Mouse (Mus musculus) midbrain, embryonic 15.5 days (tissue): Measurements from ENCODE around the gene Slx1b. TPM values are rescaled to one million over a fixed set of nuclear protein-coding genes. Genes with fewer than 3 reads are reported as not detected.
A peak's percentile ranks its signal among the peaks of the same experiment; 100 is the strongest.

Experiments used
- ATAC-seq: fragments of 200-750 bp; cut with Nextera tagmentation; replicated peaks from 2 replicates; pipeline ENCODE4 v1.8.0; 2017; ENCODE audit warnings: moderate TSS enrichment
- H3K27ac ChIP-seq: fragments of 300-500 bp; sonication (generic); 2 replicates; pipeline ENCODE4 v1.5.1; 2015; ENCODE audit warnings: mild to moderate bottlenecking, inconsistent platforms
- H3K27me3 ChIP-seq: fragments of 300-500 bp; sonication (generic); replicated peaks from 2 replicates; pipeline ENCODE4 v1.6.1; 2015; ENCODE audit warnings: inconsistent platforms
- H3K36me3 ChIP-seq: fragments of 300-500 bp; sonication (generic); replicated peaks from 2 replicates; pipeline ENCODE4 v1.6.1; 2015; ENCODE audit warnings: inconsistent platforms
- H3K4me1 ChIP-seq: fragments of 300-500 bp; sonication (generic); 2 replicates; pipeline ENCODE4 v1.6.1; 2015; ENCODE audit warnings: inconsistent platforms
- H3K4me2 ChIP-seq: fragments of 300-500 bp; sonication (generic); 2 replicates; pipeline ENCODE4 v1.6.1; 2015; ENCODE audit warnings: inconsistent platforms, mild to moderate bottlenecking, moderate library complexity
- H3K4me3 ChIP-seq: fragments of 300-500 bp; sonication (generic); 2 replicates; pipeline ENCODE4 v1.5.1; 2015; ENCODE audit warnings: mild to moderate bottlenecking, inconsistent platforms
- H3K9ac ChIP-seq: fragments of 300-500 bp; sonication (generic); 2 replicates; pipeline ENCODE4 v1.6.1; 2015; ENCODE audit warnings: mild to moderate bottlenecking, inconsistent platforms
- H3K9me3 ChIP-seq: fragments of 300-500 bp; sonication (generic); 2 replicates; pipeline ENCODE4 v1.6.1; 2016; ENCODE audit warnings: inconsistent platforms
- WGBS: fragments of 180-500 bp; shearing (Covaris S2); methylation state at CpG from one replicate; pipeline ENCODE4 v1.1.7; 2015; ENCODE audit warnings: mixed read lengths; 5-methylcytosine and 5-hydroxymethylcytosine counted together
- polyA plus RNA-seq: library from polyadenylated mRNA; unstranded; fragments of >200 nt; fragmentation: Nextera tagmentation; extraction: Ambion mirVana; gene quantifications from 2 replicates; pipeline ENCODE4 v1.2.1, GENCODE M21; 2015

Slx1b gene
- polyA plus RNA-seq, 1 experiment from 2014 or later = 20.9 TPM

- WGBS = 0% methylated on average over 11 of the region's 11 CpGs
- Histone ChIP-seq H3K27ac (no peak overlapping the region), H3K4me3 (0 out of 2 replicates have a peak overlapping the region, but pooled peaks have one; percentile 13), H3K36me3 (peaks cover 13% of the 10 kb centered on the region), H3K4me2 (peak overlapping the region; percentile 31), H3K9ac (peak overlapping the region; percentile 23; the same call in 1 of the 2 replicates), H3K27me3 (no peaks in the 10 kb centered on the region), H3K9me3 (no peaks in the 10 kb centered on the region), H3K4me1 (peaks cover 57% of the 10 kb centered on the region)
- ATAC-seq = 0 out of 2 replicates have a peak, but pooled peaks have one; percentile 7
These were observed 5.5 kb upstream of the Slx1b start for GRCm38 (mm10) chr7:126701070-126701469.

GRCm38 (mm10) chr7:126700063-126701015, 4.8 kb upstream of the Slx1b start:
- 86% methylated on average over 25 of the region's 25 CpGs for WGBS
- peaks cover 56% of the 10 kb centered on the region for H3K4me1 ChIP-seq
- H3K27ac ChIP-seq = no peak overlapping the region

DNA sequence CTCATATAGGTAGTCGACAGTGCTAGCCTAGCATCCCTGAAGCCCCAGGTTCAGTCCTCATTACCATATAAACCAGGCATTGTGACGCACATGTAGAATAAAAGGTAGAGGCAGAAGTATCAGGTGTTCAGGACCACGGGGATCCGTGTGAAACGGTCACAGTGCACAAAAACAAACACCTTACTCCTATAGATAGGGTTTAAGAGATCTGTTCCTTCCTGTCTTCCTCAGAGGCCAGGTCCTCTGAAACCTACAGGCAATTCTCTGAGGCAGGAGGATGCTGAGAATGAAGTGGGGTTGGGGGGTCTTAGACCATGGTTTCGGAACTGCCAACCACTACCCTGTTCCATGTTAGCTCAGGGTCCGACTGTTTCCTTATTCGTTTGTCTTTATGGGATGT, 2.3 kb upstream of the Slx1b start:
- no peaks in the 10 kb centered on the region for H3K27me3 ChIP-seq
- H3K9me3 ChIP-seq = no peaks in the 10 kb centered on the region
- peaks cover 13% of the 10 kb centered on the region for H3K36me3 ChIP-seq
- no peak overlapping the region for H3K27ac ChIP-seq
- H3K4me1 ChIP-seq = peaks cover 56% of the 10 kb centered on the region
- no peak for ATAC-seq
- H3K4me3 ChIP-seq = no peak overlapping the region
- no peak overlapping the region for H3K9ac ChIP-seq
- no peak overlapping the region for H3K4me2 ChIP-seq
- WGBS = 93% methylated on average over 8 of the region's 8 CpGs

More at GRCm38 (mm10) chr7:126700063-126701015, 4.8 kb upstream of the Slx1b start:
- ATAC-seq = no peak
- Histone ChIP-seq H3K9me3 (no peaks in the 10 kb centered on the region), H3K36me3 (peaks cover 13% of the 10 kb centered on the region), H3K27me3 (no peaks in the 10 kb centered on the region), H3K4me3 (no peak overlapping the region), H3K4me2 (peak overlapping the region; percentile 31; the same call in 1 of the 2 replicates), H3K9ac (no peak overlapping the region)

- Histone ChIP-seq H3K4me3 (peak overlapping the region; percentile 81), H3K27ac (no peak overlapping the region), H3K4me1 (peaks cover 52% of the 10 kb centered on the region), H3K9ac (peak overlapping the region; percentile 69), H3K9me3 (no peaks in the 10 kb centered on the region), H3K36me3 (peaks cover 13% of the 10 kb centered on the region), H3K4me2 (peak overlapping the region; percentile 89), H3K27me3 (no peaks in the 10 kb centered on the region)
- 68% methylated on average over 3 of the region's 3 CpGs for WGBS
- no peak for ATAC-seq
These were observed 1.3 kb upstream of the Slx1b start for GRCm38 (mm10) chr7:126696886-126697285.

DNA sequence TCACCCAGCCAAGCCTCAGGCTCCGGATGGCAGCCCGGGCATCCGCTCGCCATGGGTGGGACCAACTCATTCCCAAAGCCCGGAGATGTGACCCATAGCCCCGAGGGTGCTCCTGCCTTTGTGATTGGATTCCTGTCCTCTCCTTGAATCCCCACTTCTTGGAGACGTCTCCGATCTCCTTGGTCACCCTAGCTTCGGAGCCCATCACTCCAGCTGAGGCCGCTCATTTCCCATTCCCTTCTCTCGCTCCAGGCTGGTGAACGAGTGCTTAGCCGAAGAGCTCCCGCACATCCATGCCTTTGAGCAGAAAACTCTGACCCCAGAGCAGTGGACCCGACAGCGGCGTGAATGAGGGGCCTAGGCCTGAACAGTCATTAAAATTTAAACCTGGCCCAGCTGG, 719 bp upstream of the Slx1b start:
- Histone ChIP-seq H3K4me3 (peak overlapping the region; percentile 81), H3K9ac (peak overlapping the region; percentile 69), H3K4me1 (peaks cover 46% of the 10 kb centered on the region), H3K27ac (peak overlapping the region; percentile 78), H3K27me3 (no peaks in the 10 kb centered on the region), H3K9me3 (no peaks in the 10 kb centered on the region), H3K4me2 (peak overlapping the region; percentile 89), H3K36me3 (peaks cover 13% of the 10 kb centered on the region)
- ATAC-seq = no peak
- WGBS = 2% methylated on average over 17 of the region's 17 CpGs

GRCm38 (mm10) chr7:126695210-126695611, 373 bp downstream of the Slx1b start, which contains the start of gene Bola2:
TSS of gene Bola2 (plus strand) at chr7:126695401.
- peak; percentile 35 for ATAC-seq
- Histone ChIP-seq H3K9ac (peak within 1 kb of the TSS; percentile 77), H3K36me3 (peaks cover 12% of the 10 kb centered on the region), H3K27ac (peak within 1 kb of the TSS; percentile 91), H3K27me3 (no peaks in the 10 kb centered on the region), H3K4me1 (peaks cover 36% of the 10 kb centered on the region), H3K4me2 (peak within 1 kb of the TSS; percentile 89), H3K4me3 (peak within 1 kb of the TSS; percentile 81), H3K9me3 (no peaks in the 10 kb centered on the region)
- WGBS = under 1% methylated on average over 31 of the region's 31 CpGs

DNA sequence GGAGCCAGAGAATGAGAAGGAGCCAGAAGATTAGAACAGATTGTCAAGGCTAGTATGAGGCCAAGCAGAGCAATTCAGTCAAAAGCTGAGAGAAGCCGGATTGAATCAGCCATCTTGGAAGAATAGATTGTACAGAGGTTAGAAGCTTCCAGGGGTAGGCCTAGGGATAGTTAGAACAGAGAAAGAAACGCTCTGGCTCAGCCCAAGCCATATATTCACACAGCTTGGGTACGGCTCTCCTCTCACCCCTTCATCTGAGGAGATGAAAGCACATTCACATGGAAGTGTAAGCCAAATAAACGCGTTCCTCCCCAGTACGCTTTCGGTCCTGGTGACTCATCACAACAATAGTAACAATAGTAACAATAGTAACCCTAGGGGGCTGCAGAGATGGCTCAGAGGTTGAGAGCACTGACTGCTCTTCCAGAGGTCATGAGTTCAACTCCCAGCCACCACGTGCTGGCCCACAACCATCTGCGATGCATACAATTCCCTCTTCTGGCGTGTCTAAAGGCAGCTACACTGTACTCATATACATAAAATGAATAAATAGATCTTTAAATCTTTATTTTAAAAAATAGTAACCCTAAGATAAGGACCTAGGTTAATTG, 1.0 kb downstream of the Slx1b start:
- WGBS = 23% methylated on average over 10 of the region's 10 CpGs
- H3K4me2 ChIP-seq = peak overlapping the region; percentile 67
- H3K9me3 ChIP-seq = no peaks in the 10 kb centered on the region
- ATAC-seq = no peak
- peaks cover 36% of the 10 kb centered on the region for H3K4me1 ChIP-seq
- H3K4me3 ChIP-seq = peak overlapping the region; percentile 81
- peak overlapping the region; percentile 91; the same call in 1 of the 2 replicates for H3K27ac ChIP-seq
- H3K36me3 ChIP-seq = peaks cover 10% of the 10 kb centered on the region; the same call in 1 of the 2 replicates
- no peaks in the 10 kb centered on the region for H3K27me3 ChIP-seq
- peak overlapping the region; percentile 77 for H3K9ac ChIP-seq

DNA sequence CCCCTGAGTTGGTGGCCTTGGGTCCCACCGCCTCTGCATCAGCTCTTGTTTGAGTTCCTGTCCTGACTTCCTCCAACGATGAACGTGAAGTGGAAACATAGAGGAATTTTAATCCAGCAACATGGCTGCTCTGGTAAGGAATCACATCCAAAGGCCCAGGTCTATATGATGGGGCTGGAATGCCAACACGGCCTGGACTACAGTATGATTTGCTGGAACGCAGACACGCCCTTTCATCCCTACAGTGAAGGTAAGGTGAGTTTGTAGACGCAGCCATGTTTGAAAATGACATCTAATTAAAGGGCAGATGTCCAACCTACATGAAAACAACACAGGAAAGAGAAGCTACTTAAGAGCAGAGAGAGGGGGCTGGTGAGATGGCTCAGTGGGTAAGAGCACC, 1.8 kb downstream of the Slx1b start:
- Histone ChIP-seq H3K36me3 (peaks cover 8% of the 10 kb centered on the region; the same call in 1 of the 2 replicates), H3K4me3 (0 out of 2 replicates have a peak overlapping the region, but pooled peaks have one; percentile 2), H3K9ac (no peak overlapping the region), H3K4me2 (peak overlapping the region; percentile 67; the same call in 1 of the 2 replicates), H3K27me3 (no peaks in the 10 kb centered on the region), H3K27ac (no peak overlapping the region), H3K4me1 (peaks cover 36% of the 10 kb centered on the region), H3K9me3 (no peaks in the 10 kb centered on the region)
- ATAC-seq = no peak
- 87% methylated on average over 7 of the region's 7 CpGs for WGBS

DNA sequence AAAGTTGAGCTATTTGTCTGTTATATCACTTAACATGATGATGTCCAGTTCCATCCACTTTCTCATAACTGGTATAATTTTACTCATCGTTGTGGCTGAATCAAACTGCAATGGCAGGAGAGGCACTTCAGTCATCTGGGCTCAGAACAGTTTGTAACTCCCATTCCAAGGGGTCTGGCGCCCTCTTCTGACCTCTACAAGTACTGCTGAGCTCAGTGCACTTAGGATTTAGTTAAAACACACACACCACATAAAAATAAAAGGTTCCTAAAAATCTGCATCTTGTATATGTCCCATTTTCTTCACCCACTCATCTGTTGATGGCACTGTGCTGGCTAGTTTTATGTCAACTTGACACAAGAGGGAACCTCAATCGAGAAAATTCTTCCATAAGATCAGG, 2.3 kb downstream of the Slx1b start:
- H3K36me3 ChIP-seq = peaks cover 7% of the 10 kb centered on the region; the same call in 1 of the 2 replicates
- H3K27ac ChIP-seq = no peak overlapping the region
- no peak for ATAC-seq
- no peak overlapping the region for H3K4me3 ChIP-seq
- no peaks in the 10 kb centered on the region for H3K9me3 ChIP-seq
- WGBS = 33% methylated on average over 3 of the region's 3 CpGs
- H3K4me1 ChIP-seq = peaks cover 36% of the 10 kb centered on the region
- no peaks in the 10 kb centered on the region for H3K27me3 ChIP-seq
- no peak overlapping the region for H3K9ac ChIP-seq
- H3K4me2 ChIP-seq = 0 out of 2 replicates have a peak overlapping the region, but pooled peaks have one; percentile 67

GRCm38 (mm10) chr7:126692426-126692825, 3.2 kb downstream of the Slx1b start:
- no peak overlapping the region for H3K27ac ChIP-seq
- H3K27me3 ChIP-seq = no peaks in the 10 kb centered on the region
- H3K9me3 ChIP-seq = no peaks in the 10 kb centered on the region
- peaks cover 5% of the 10 kb centered on the region; the same call in 1 of the 2 replicates for H3K36me3 ChIP-seq
- ATAC-seq = no peak
- WGBS = 96% methylated on average over 26 of the region's 26 CpGs
- H3K9ac ChIP-seq = no peak overlapping the region
- H3K4me1 ChIP-seq = peaks cover 35% of the 10 kb centered on the region
- H3K4me3 ChIP-seq = no peak overlapping the region
- H3K4me2 ChIP-seq = no peak overlapping the region

DNA sequence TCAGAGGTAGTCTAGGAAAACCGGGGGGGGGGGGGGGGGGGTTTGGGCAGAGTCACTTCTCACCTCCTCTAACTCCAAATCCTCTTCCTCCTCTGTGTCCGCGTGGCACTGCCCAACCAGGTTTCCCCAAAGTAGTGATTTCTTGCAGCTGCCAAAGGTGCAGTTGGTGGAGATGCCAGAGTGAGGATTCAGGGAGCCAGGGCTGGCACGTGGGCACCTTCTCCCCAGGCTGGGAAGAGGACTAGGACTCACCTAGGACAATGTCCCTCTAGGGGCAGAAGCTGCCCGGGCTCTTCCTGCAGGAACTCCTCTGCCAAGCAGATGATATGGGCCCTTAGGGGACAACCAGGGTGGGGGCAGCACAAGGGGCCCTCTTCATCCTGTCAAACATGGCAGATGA, 3.9 kb downstream of the Slx1b start:
- no peak overlapping the region for H3K4me2 ChIP-seq
- 79% methylated on average over 5 of the region's 5 CpGs for WGBS
- ATAC-seq = no peak
- H3K9ac ChIP-seq = no peak overlapping the region
- H3K27ac ChIP-seq = no peak overlapping the region
- H3K27me3 ChIP-seq = no peaks in the 10 kb centered on the region
- no peaks in the 10 kb centered on the region for H3K9me3 ChIP-seq
- H3K36me3 ChIP-seq = peaks cover 5% of the 10 kb centered on the region; the same call in 1 of the 2 replicates
- H3K4me1 ChIP-seq = peaks cover 28% of the 10 kb centered on the region
- no peak overlapping the region for H3K4me3 ChIP-seq

DNA sequence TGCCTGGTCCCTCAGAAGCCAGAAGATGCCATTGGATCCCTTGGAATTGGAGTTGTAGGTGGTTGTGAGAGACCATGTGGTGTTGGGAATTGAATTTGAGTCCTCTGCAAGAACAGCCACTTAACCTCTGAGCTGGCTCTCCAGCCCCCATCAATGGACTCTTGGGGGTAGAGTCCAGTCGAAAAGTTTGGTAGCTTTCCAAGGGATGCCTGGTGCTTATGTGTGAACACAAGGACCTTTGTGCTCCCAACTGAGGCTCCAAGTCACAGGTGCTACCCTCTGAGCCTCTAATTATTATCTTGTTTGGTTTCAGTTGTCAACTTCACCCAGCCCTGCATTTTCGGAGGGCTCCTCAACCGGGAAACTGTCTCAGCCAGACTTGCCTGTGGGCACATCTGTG, 4.8 kb downstream of the Slx1b start:
- H3K9ac ChIP-seq = no peak overlapping the region
- no peak overlapping the region for H3K27ac ChIP-seq
- H3K9me3 ChIP-seq = no peaks in the 10 kb centered on the region
- no peak overlapping the region for H3K4me3 ChIP-seq
- peaks cover 21% of the 10 kb centered on the region for H3K4me1 ChIP-seq
- H3K4me2 ChIP-seq = no peak overlapping the region
- H3K27me3 ChIP-seq = no peaks in the 10 kb centered on the region
- 92% methylated on average over 3 of the region's 3 CpGs for WGBS
- ATAC-seq = no peak
- peaks cover 5% of the 10 kb centered on the region; the same call in 1 of the 2 replicates for H3K36me3 ChIP-seq
